Mouse (Mus musculus) MEL (cell line): ENCODE measurements around the gene Mbd3. TPM values are rescaled to one million over a fixed set of nuclear protein-coding genes. Genes with fewer than 3 reads are reported as not detected.

ENCODE experiments used
- DNase-seq: peaks from one replicate; pipeline ENCODE4 v3.0.0; 2011; ENCODE audit warnings: low read depth, low spot score
- H3K27ac ChIP-seq: 2 replicates; pipeline ENCODE4 v1.5.1; 2012; ENCODE audit warnings: low read depth, mild to moderate bottlenecking, control low read depth, low read length, moderate library complexity; ENCODE audit not compliant: control insufficient read depth
- H3K27me3 ChIP-seq, 2 experiments: fragments of 150-350 bp in 1 of 2; sonication (generic) in 1 of 2; 2 replicates each; pipeline ENCODE4 v1.6.1; 2012; ENCODE audit warnings: low read length in 2 of 2, mild to moderate bottlenecking in 2 of 2, improper control_type of control experiment in 1 of 2, moderate library complexity in 1 of 2; ENCODE audit not compliant: insufficient read depth in 2 of 2, control insufficient read depth in 1 of 2
- H3K36me3 ChIP-seq, 2 experiments: 2 replicates each; pipeline ENCODE4 v1.6.1; 2012 to 2014; ENCODE audit warnings: low read length in 2 of 2, improper control_type of control experiment in 1 of 2, inconsistent platforms in 1 of 2, mild to moderate bottlenecking in 1 of 2; ENCODE audit not compliant: insufficient read depth in 2 of 2, control insufficient read depth in 1 of 2
- H3K4me1 ChIP-seq, 2 experiments: fragments of 150-350 bp in 1 of 2; sonication (generic) in 1 of 2; 2 replicates each; pipeline ENCODE4 v1.6.1; 2012; ENCODE audit warnings: low read length in 2 of 2, improper control_type of control experiment in 1 of 2, mild to moderate bottlenecking in 1 of 2; ENCODE audit not compliant: insufficient read depth in 2 of 2, control insufficient read depth in 1 of 2
- H3K4me3 ChIP-seq, 2 experiments: fragments of 150-350 bp in 1 of 2; sonication (generic) in 1 of 2; 2 replicates each; pipeline ENCODE4 v1.5.1; 2012; ENCODE audit warnings: low read depth in 2 of 2, low read length in 2 of 2, mild to moderate bottlenecking in 2 of 2, moderate library complexity in 2 of 2, control low read depth in 1 of 2, improper control_type of control experiment in 1 of 2; ENCODE audit not compliant: control insufficient read depth in 1 of 2, insufficient read depth in 1 of 2
- H3K79me2 ChIP-seq: 2 replicates; pipeline ENCODE4 v1.6.1; 2012; ENCODE audit warnings: mild to moderate bottlenecking, low read length, moderate library complexity; ENCODE audit not compliant: control insufficient read depth, poor library complexity, insufficient read depth
- H3K9ac ChIP-seq: 2 replicates; pipeline ENCODE4 v1.6.1; 2012; ENCODE audit warnings: low read depth, mild to moderate bottlenecking, control low read depth, low read length, moderate library complexity; ENCODE audit not compliant: control insufficient read depth, poor library complexity, severe bottlenecking
- H3K9me3 ChIP-seq: fragments of 150-350 bp; sonication (generic); replicated peaks from 2 replicates; pipeline ENCODE4 v1.6.1; 2012; ENCODE audit warnings: mild to moderate bottlenecking, low read length, improper control_type of control experiment, moderate library complexity; ENCODE audit not compliant: insufficient read depth
- CHD1 ChIP-seq: IDR thresholded peaks from 2 replicates; pipeline ENCODE4 v1.6.1; 2012; ENCODE audit warnings: low read depth, mild to moderate bottlenecking, inconsistent platforms, low read length, improper control_type of control experiment
- CHD2 ChIP-seq: IDR thresholded peaks from 2 replicates; pipeline ENCODE4 v1.6.1; 2011; ENCODE audit warnings: low read length, improper control_type of control experiment
- CTCF ChIP-seq, 3 experiments: IDR thresholded peaks in 2 of 3; conservative IDR thresholded peaks in 1 of 3; 2 replicates each; pipeline ENCODE4 v1.5.1; 2011 to 2012; ENCODE audit warnings: low read length in 3 of 3, low read depth in 2 of 3, mild to moderate bottlenecking in 2 of 3, improper control_type of control experiment in 1 of 3, inconsistent platforms in 1 of 3, mixed read lengths in 1 of 3, moderate library complexity in 1 of 3; ENCODE audit not compliant: control insufficient read depth in 1 of 3, insufficient read depth in 1 of 3, poor library complexity in 1 of 3, severe bottlenecking in 1 of 3
- ELF1 ChIP-seq: IDR thresholded peaks from 2 replicates; pipeline ENCODE4 v1.6.1; 2014; ENCODE audit warnings: low read depth, mild to moderate bottlenecking, inconsistent platforms, low read length, improper control_type of control experiment, moderate library complexity
- ETS1 ChIP-seq: IDR thresholded peaks from 2 replicates; pipeline ENCODE4 v1.6.1; 2012; ENCODE audit warnings: low read depth, mild to moderate bottlenecking, inconsistent platforms, low read length, improper control_type of control experiment, moderate library complexity
- GATA1 ChIP-seq: IDR thresholded peaks from 2 replicates; pipeline ENCODE4 v1.6.1; 2011; ENCODE audit warnings: low read depth, low read length, improper control_type of control experiment
- HCFC1 ChIP-seq: IDR thresholded peaks from 2 replicates; pipeline ENCODE4 v1.6.1; 2012; ENCODE audit warnings: low read depth, mild to moderate bottlenecking, inconsistent platforms, low read length, improper control_type of control experiment, moderate library complexity
- MAX ChIP-seq: IDR thresholded peaks from 2 replicates; pipeline ENCODE4 v1.6.1; 2011; ENCODE audit warnings: low read length, improper control_type of control experiment
- MEF2A ChIP-seq: IDR thresholded peaks from 2 replicates; pipeline ENCODE4 v1.6.1; 2014; ENCODE audit warnings: low read depth, mild to moderate bottlenecking, inconsistent platforms, low read length, improper control_type of control experiment; ENCODE audit not compliant: poor library complexity, insufficient replicate concordance, severe bottlenecking; ENCODE audit errors: extremely low read depth
- MXI1 ChIP-seq: IDR thresholded peaks from 2 replicates; pipeline ENCODE4 v1.6.1; 2011; ENCODE audit warnings: mild to moderate bottlenecking, low read depth, low read length, improper control_type of control experiment
- NELFE ChIP-seq: IDR thresholded peaks from 2 replicates; pipeline ENCODE4 v1.6.1; 2011; ENCODE audit warnings: low read depth, low read length, improper control_type of control experiment
- POLR2AphosphoS2 ChIP-seq: IDR thresholded peaks from 2 replicates; pipeline ENCODE4 v1.6.1; 2011; ENCODE audit warnings: low read length, improper control_type of control experiment
- POLR2AphosphoS5 ChIP-seq: IDR thresholded peaks from 2 replicates; pipeline ENCODE4 v1.6.1; 2012; ENCODE audit warnings: low read depth, borderline replicate concordance, mild to moderate bottlenecking, inconsistent platforms, low read length, moderate library complexity, mixed read lengths
- RAD21 ChIP-seq: IDR thresholded peaks from 2 replicates; pipeline ENCODE4 v1.6.1; 2011; ENCODE audit warnings: mild to moderate bottlenecking, low read depth, low read length, improper control_type of control experiment
- TAL1 ChIP-seq: IDR thresholded peaks from 2 replicates; pipeline ENCODE4 v1.6.1; 2012; ENCODE audit warnings: mild to moderate bottlenecking, inconsistent platforms, low read length, moderate library complexity, mixed read lengths
- TBP ChIP-seq: IDR thresholded peaks from 2 replicates; pipeline ENCODE4 v1.8.0; 2011; ENCODE audit warnings: low read depth, low read length, improper control_type of control experiment
- ZC3H11A ChIP-seq: IDR thresholded peaks from 2 replicates; pipeline ENCODE4 v1.6.1; 2012; ENCODE audit warnings: low read depth, mild to moderate bottlenecking, inconsistent platforms, low read length, improper control_type of control experiment
- ZKSCAN1 ChIP-seq: IDR thresholded peaks from 2 replicates; pipeline ENCODE4 v1.6.1; 2012; ENCODE audit warnings: low read depth, mild to moderate bottlenecking, inconsistent platforms, low read length, improper control_type of control experiment, moderate library complexity
- ZMIZ1 ChIP-seq: IDR thresholded peaks from 2 replicates; pipeline ENCODE4 v1.6.1; 2012; ENCODE audit warnings: low read depth, mild to moderate bottlenecking, inconsistent platforms, low read length, improper control_type of control experiment, moderate library complexity
- ZNF384 ChIP-seq: IDR thresholded peaks from 2 replicates; pipeline ENCODE4 v1.6.1; 2012; ENCODE audit warnings: low read depth, mild to moderate bottlenecking, inconsistent platforms, low read length, improper control_type of control experiment
- polyA plus RNA-seq, 2 experiments: library from polyadenylated mRNA; stranded (reverse) in 1 of 2; unstranded in 1 of 2; fragments of >175 nt in 1 of 2; fragments of >200 nt in 1 of 2; gene quantifications; 2 replicates each; pipeline versions ENCODE4 v1.2.1 to v1.2.4; 2012; ENCODE audit warnings: low replicate concordance in 2 of 2, low read depth in 1 of 2; ENCODE audit not compliant: insufficient read length in 2 of 2, insufficient read depth in 1 of 2, missing spikeins in 1 of 2
- total RNA-seq: library from RNA; depleted of rRNA; stranded (reverse); fragments of 300-350 nt; gene quantifications from 2 replicates; pipeline ENCODE4 v1.2.3, GENCODE M21; 2012; rRNA removed

Mbd3 gene
- total and polyA plus RNA-seq, 3 experiments: 81.4 to 289 TPM; not detected in 1

DNA sequence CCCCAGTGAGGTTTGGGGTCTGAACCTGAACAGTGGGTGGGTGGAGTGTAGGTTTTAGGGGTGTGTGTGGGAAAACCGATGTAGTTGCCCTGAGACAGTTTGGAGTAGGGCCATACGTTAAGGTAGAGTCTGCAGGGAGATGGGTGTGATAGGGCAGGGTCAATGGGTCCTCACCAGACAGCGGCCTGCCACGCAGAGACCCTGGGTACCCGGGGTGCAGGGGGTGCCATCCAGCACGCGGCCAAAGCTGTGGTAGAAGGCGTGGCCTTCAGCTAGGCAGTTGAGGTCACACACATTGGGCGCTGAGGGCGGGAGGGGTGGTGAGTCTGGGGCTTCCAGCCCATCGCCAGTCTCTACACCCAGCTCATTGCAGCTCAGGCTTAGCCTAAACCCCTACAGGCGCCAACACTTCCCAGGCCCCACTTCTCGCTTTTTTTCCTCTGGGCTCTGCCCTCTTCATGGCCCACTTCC is 55.9 kb downstream of the Mbd3 start:
- Histone ChIP-seq H3K9ac (peak overlapping the region; percentile 37), H3K79me2 (no peaks in the 10 kb centered on the region; the same call in 1 of the 2 replicates), H3K9me3 (no peaks in the 10 kb centered on the region), H3K27me3 (no peaks in the 10 kb centered on the region), H3K36me3 (peaks cover 0 to 14% of the 10 kb centered on the region in 2 experiments; a peak in 2 of 4 replicates), H3K27ac (peak overlapping the region; percentile 81), H3K4me3 (peak overlapping the region; percentile 24 to 53), H3K4me1 (peaks cover 11 to 25% of the 10 kb centered on the region in 2 experiments)
- TF ChIP-seq POLR2AphosphoS2: no peak
- TF ChIP-seq POLR2AphosphoS5: no peak
- peak; percentile 44; the same call in 1 of the 2 replicates for TF ChIP-seq MAX
- 0 out of 2 replicates have a peak, but pooled peaks have one; percentile 18 for TF ChIP-seq TBP
- peak; percentile 65 for DNase-seq

DNA sequence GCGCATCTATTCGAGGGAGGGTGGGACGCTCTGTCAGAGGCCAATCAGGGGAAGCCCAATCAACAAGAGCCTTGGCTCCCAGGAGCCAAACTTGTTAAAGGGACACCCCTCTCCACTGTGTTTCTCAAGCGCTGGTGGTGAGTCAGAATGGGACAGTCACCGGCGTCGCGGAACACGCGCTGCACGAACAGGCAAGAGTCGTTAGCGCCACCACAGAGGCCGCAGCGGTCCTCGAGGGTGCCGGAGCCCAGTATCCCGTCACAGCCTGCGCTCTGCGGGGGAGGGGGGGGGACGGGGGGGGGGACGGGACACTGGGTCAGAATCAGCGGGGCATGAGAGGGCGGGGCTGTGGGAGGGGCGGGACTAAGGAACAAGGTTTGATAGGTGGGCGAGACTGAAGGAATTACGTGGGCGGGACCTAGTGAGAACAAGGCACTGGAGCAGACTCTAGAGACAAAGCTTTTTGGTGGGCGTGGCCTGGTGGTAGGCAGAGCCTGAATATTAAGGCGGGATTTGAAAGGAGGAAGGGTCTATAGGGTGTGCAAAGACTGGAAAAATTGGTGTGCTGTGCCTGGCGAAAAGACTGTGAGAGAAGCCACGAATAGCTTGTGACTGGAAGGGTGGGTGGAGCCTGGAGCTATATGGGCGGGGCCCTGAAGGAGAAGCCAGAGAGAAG is 56.5 kb downstream of the Mbd3 start:
- Histone ChIP-seq H3K9ac (peak overlapping the region; percentile 37), H3K36me3 (peaks cover 0 to 14% of the 10 kb centered on the region in 2 experiments; a peak in 2 of 4 replicates), H3K79me2 (no peaks in the 10 kb centered on the region; the same call in 1 of the 2 replicates), H3K9me3 (no peaks in the 10 kb centered on the region), H3K27me3 (no peaks in the 10 kb centered on the region), H3K27ac (peak overlapping the region; percentile 81), H3K4me1 (peaks cover 11 to 25% of the 10 kb centered on the region in 2 experiments), H3K4me3 (peak overlapping the region; percentile 24 to 53; a peak in 3 of 4 replicates)
- peak; percentile 82 for DNase-seq
- TF ChIP-seq ZC3H11A (no peak), ZKSCAN1 (no peak), ETS1 (no peak), CHD2 (no peak), NELFE (no peak), RAD21 (no peak), POLR2AphosphoS2 (no peak), CHD1 (no peak), ELF1 (no peak), ZNF384 (no peak), CTCF (IDR thresholded peaks at IDR 0.05 in 2 of 3, conservative IDR thresholded peaks at IDR 0.05 in 1 of 3; ENCODE audit: control insufficient read depth in 1 of 3, insufficient read depth in 1 of 3, low read depth in 2 of 3, low read length in 3 of 3, poor library complexity in 1 of 3, severe bottlenecking in 1 of 3) (no peak), ZMIZ1 (no peak), MXI1 (no peak; the same call in 1 of the 2 replicates), HCFC1 (no peak), GATA1 (no peak), MEF2A (no peak), TAL1 (no peak)

Other genes starting within 250 kb of the Mbd3 start
- gene Cirbp, start 233.6 kb downstream of the Mbd3 start, total RNA-seq: 21.2 and 27.2 TPM in 2 replicates
- 10 to 100 TPM in 1 of 2 experiments, not detected in 1; 56.6 TPM for gene Cirbp, start 233.6 kb downstream of the Mbd3 start, polyA plus RNA-seq
- 16.9 and 17.7 TPM in 2 replicates for gene 1600002K03Rik, start 226.6 kb downstream of the Mbd3 start, total RNA-seq
- gene 1600002K03Rik, start 226.6 kb downstream of the Mbd3 start, polyA plus RNA-seq: 10 to 100 TPM in 1 of 2 experiments, not detected in 1; 11.4 TPM
- gene Efna2, start 220.1 kb downstream of the Mbd3 start, total RNA-seq: 0.12 TPM in 1 of 2 replicates, not detected in the other
- 1 to 10 TPM in 1 of 2 experiments, not detected in 1; 2.8 TPM for gene Efna2, start 220.1 kb downstream of the Mbd3 start, polyA plus RNA-seq
- 34.8 and 35.3 TPM in 2 replicates for gene Mum1, start 173.1 kb downstream of the Mbd3 start, total RNA-seq
- 10 to 100 TPM; 34.0 to 55.2 TPM for gene Mum1, start 173.1 kb downstream of the Mbd3 start, polyA plus RNA-seq
- gene Ndufs7, start 150.4 kb downstream of the Mbd3 start, total RNA-seq: 341 and 377 TPM in 2 replicates
- gene Ndufs7, start 150.4 kb downstream of the Mbd3 start, polyA plus RNA-seq: 100 to 1,000 TPM in 1 of 2 experiments, not detected in 1; 458 TPM
- gene Gamt, start 138.5 kb downstream of the Mbd3 start, total RNA-seq: 4.1 and 6.0 TPM in 2 replicates
- gene Gamt, start 138.5 kb downstream of the Mbd3 start, polyA plus RNA-seq: 1 to 10 TPM in 1 of 2 experiments, not detected in 1; 8.4 TPM
- 159 and 166 TPM in 2 replicates for gene Dazap1, start 138.1 kb downstream of the Mbd3 start, total RNA-seq
- gene Dazap1, start 138.1 kb downstream of the Mbd3 start, polyA plus RNA-seq: 100 to 1,000 TPM in 1 of 2 experiments, not detected in 1; 236 TPM
- gene Rps15, start 107.1 kb downstream of the Mbd3 start, total RNA-seq: 3,963 and 4,320 TPM in 2 replicates
- gene Rps15, start 107.1 kb downstream of the Mbd3 start, polyA plus RNA-seq: 1,000 to 10,000 TPM; 1,331 to 3,905 TPM
- 0.39 and 0.58 TPM in 2 replicates for gene Apc2, start 103.6 kb downstream of the Mbd3 start, total RNA-seq
- gene Apc2, start 103.6 kb downstream of the Mbd3 start, polyA plus RNA-seq: 1 to 10 TPM in 1 of 2 experiments, not detected in 1; 1.2 TPM
- gene 2310011J03Rik, start 79.0 kb downstream of the Mbd3 start, total RNA-seq: 68.9 and 81.5 TPM in 2 replicates
- gene 2310011J03Rik, start 79.0 kb downstream of the Mbd3 start, polyA plus RNA-seq: 10 to 100 TPM in 1 of 2 experiments, not detected in 1; 65.7 TPM
- gene Pcsk4, start 70.1 kb downstream of the Mbd3 start, total RNA-seq: 6.1 and 6.5 TPM in 2 replicates
- gene Pcsk4, start 70.1 kb downstream of the Mbd3 start, polyA plus RNA-seq: 10 to 100 TPM in 1 of 2 experiments, not detected in 1; 23.1 TPM
- gene Reep6, start 69.6 kb downstream of the Mbd3 start, total RNA-seq: 3.1 and 3.2 TPM in 2 replicates
- gene Reep6, start 69.6 kb downstream of the Mbd3 start, polyA plus RNA-seq: 10 to 100 TPM in 1 of 2 experiments, not detected in 1; 27.9 TPM
- gene Adamtsl5, start 51.1 kb downstream of the Mbd3 start, total RNA-seq: 2.4 and 3.9 TPM in 2 replicates
- gene Adamtsl5, start 51.1 kb downstream of the Mbd3 start, polyA plus RNA-seq: 10 to 100 TPM in 1 of 2 experiments, not detected in 1; 16.5 TPM
- gene Plk5, start 43.1 kb downstream of the Mbd3 start, total RNA-seq: 0.19 TPM in 1 of 2 replicates, not detected in the other
- under 1 TPM in 1 of 2 experiments, not detected in 1; 0.19 TPM for gene Plk5, start 43.1 kb downstream of the Mbd3 start, polyA plus RNA-seq
- 14.1 and 15.6 TPM in 2 replicates for gene Mex3d, start 11.9 kb downstream of the Mbd3 start, total RNA-seq
- gene Mex3d, start 11.9 kb downstream of the Mbd3 start, polyA plus RNA-seq: 10 to 100 TPM in 1 of 2 experiments, not detected in 1; 18.8 TPM
- gene Uqcr11, start 7.3 kb upstream of the Mbd3 start, total RNA-seq: 879 and 935 TPM in 2 replicates
- 100 to 1,000 TPM in 1 of 2 experiments, not detected in 1; 481 TPM for gene Uqcr11, start 7.3 kb upstream of the Mbd3 start, polyA plus RNA-seq
- gene Tcf3, start 34.1 kb upstream of the Mbd3 start, total RNA-seq: 113 and 125 TPM in 2 replicates
- gene Tcf3, start 34.1 kb upstream of the Mbd3 start, polyA plus RNA-seq: 100 to 1,000 TPM in 1 of 2 experiments, not detected in 1; 258 TPM
- gene Onecut3, start 95.3 kb upstream of the Mbd3 start, total RNA-seq: not detected in 2 replicates
- not detected for gene Onecut3, start 95.3 kb upstream of the Mbd3 start, polyA plus RNA-seq
- gene Atp8b3, start 139.6 kb upstream of the Mbd3 start, total RNA-seq: 0.03 TPM in 1 of 2 replicates, not detected in the other
- under 1 TPM in 1 of 2 experiments, not detected in 1; 0.13 TPM for gene Atp8b3, start 139.6 kb upstream of the Mbd3 start, polyA plus RNA-seq
- 14.3 and 14.7 TPM in 2 replicates for gene Rexo1, start 162.0 kb upstream of the Mbd3 start, total RNA-seq
- 10 to 100 TPM in 1 of 2 experiments, not detected in 1; 54.6 TPM for gene Rexo1, start 162.0 kb upstream of the Mbd3 start, polyA plus RNA-seq
- 30.0 and 37.1 TPM in 2 replicates for gene Klf16, start 177.8 kb upstream of the Mbd3 start, total RNA-seq
- 10 to 100 TPM in 1 of 2 experiments, not detected in 1; 51.1 TPM for gene Klf16, start 177.8 kb upstream of the Mbd3 start, polyA plus RNA-seq
- 89.6 and 98.5 TPM in 2 replicates for gene Abhd17a, start 190.8 kb upstream of the Mbd3 start, total RNA-seq
- gene Abhd17a, start 190.8 kb upstream of the Mbd3 start, polyA plus RNA-seq: 100 to 1,000 TPM in 1 of 2 experiments, 10 to 100 TPM in 1; 96.2 to 136 TPM
- 34.2 and 36.5 TPM in 2 replicates for gene Scamp4, start 203.3 kb upstream of the Mbd3 start, total RNA-seq
- 100 to 1,000 TPM in 1 of 2 experiments, not detected in 1; 140 TPM for gene Scamp4, start 203.3 kb upstream of the Mbd3 start, polyA plus RNA-seq
- 7.2 and 7.7 TPM in 2 replicates for gene Adat3, start 203.3 kb upstream of the Mbd3 start, total RNA-seq
- gene Adat3, start 203.3 kb upstream of the Mbd3 start, polyA plus RNA-seq: 1 to 10 TPM in 1 of 2 experiments, not detected in 1; 7.4 TPM
- gene Gm49322, start 206.5 kb upstream of the Mbd3 start, total RNA-seq: 1.4 and 1.8 TPM in 2 replicates
- gene Gm49322, start 206.5 kb upstream of the Mbd3 start, polyA plus RNA-seq: 1 to 10 TPM in 1 of 2 experiments, not detected in 1; 2.1 TPM
- 125 and 132 TPM in 2 replicates for gene Csnk1g2, start 223.3 kb upstream of the Mbd3 start, total RNA-seq
- gene Csnk1g2, start 223.3 kb upstream of the Mbd3 start, polyA plus RNA-seq: 100 to 1,000 TPM in 1 of 2 experiments, not detected in 1; 231 TPM